Mouse (Mus musculus) mouse embryonic stem cell (cell line): Measurements from ENCODE around the gene Gm49661.

Experiments used
- in situ Hi-C, 2 experiments: fragments of 300-500 bp; cut with MboI; formaldehyde crosslinking; loops; 1 replicate in 1 of 2; 3 replicates in 1 of 2; pipeline ENCODE4 v1.14.3; 2019 to 2020; ENCODE audit warnings: low sequenced_read_pairs in 2 of 2, low pct_unique_long_range_greater_than_20kb in 1 of 2, mixed read lengths in 1 of 2; ENCODE audit not compliant: unreplicated experiment in 1 of 2

The Gm49661 gene

GRCm38 (mm10) chr8:84985684-84986378, 16.6 kb upstream of the Gm49661 start:
- in situ Hi-C loops = no loop called here

- in situ Hi-C loops = no loop called here
Observed at GRCm38 (mm10) chr8:84985049-84985683, 15.9 kb upstream of the Gm49661 start.

GRCm38 (mm10) chr8:84984294-84985048, 15.2 kb upstream of the Gm49661 start:
- in situ Hi-C loops = no loop called here

GRCm38 (mm10) chr8:84982499-84983011, 13.3 kb upstream of the Gm49661 start:
- in situ Hi-C loops = no loop called here

- in situ Hi-C loops = no loop called here
Observed at GRCm38 (mm10) chr8:84981644-84982498, 12.6 kb upstream of the Gm49661 start.

- in situ Hi-C loops = no loop called here
Observed at GRCm38 (mm10) chr8:84980622-84981358, 11.6 kb upstream of the Gm49661 start.

GRCm38 (mm10) chr8:84979599-84980421, 10.6 kb upstream of the Gm49661 start:
- in situ Hi-C loops = no loop called here

GRCm38 (mm10) chr8:84978248-84978940, 9.2 kb upstream of the Gm49661 start, which contains the start of gene Junb:
Gene Junb, minus strand, starts transcription at chr8:84978718.
- in situ Hi-C loops = no loop called here

GRCm38 (mm10) chr8:84977435-84978247, 8.4 kb upstream of the Gm49661 start:
- in situ Hi-C loops = no loop called here

GRCm38 (mm10) chr8:84976763-84977434, 7.7 kb upstream of the Gm49661 start:
- in situ Hi-C loops = no loop called here

GRCm38 (mm10) chr8:84976031-84976762, 7.0 kb upstream of the Gm49661 start:
- in situ Hi-C loops = no loop called here

- in situ Hi-C loops = no loop called here
Observed at GRCm38 (mm10) chr8:84975434-84975833, 6.2 kb upstream of the Gm49661 start.

- in situ Hi-C loops = no loop called here
Observed at GRCm38 (mm10) chr8:84974543-84975142, 5.4 kb upstream of the Gm49661 start.

- in situ Hi-C loops = no loop called here
Observed at GRCm38 (mm10) chr8:84973803-84974542, 4.7 kb upstream of the Gm49661 start.
